Mouse (Mus musculus) lung, adult 18-20 months (tissue): Measurements from ENCODE around the gene Sox5.
A peak's percentile ranks its signal among the peaks of the same experiment; 100 is the strongest.

Experiments
- DNase-seq, 2 experiments: peaks; one replicate each; pipeline ENCODE4 v3.0.0; 2022; ENCODE audit warnings: mixed read lengths in 2 of 2

Gene Sox5

GRCm38 (mm10) chr6:144711841-144712240 is 69.9 kb downstream of the Sox5 start:
- DNase-seq = peak; percentile 49 to 64

GRCm38 (mm10) chr6:144710816-144711215 is 71.0 kb downstream of the Sox5 start:
- DNase-seq = peak; percentile 53 to 73

DNA sequence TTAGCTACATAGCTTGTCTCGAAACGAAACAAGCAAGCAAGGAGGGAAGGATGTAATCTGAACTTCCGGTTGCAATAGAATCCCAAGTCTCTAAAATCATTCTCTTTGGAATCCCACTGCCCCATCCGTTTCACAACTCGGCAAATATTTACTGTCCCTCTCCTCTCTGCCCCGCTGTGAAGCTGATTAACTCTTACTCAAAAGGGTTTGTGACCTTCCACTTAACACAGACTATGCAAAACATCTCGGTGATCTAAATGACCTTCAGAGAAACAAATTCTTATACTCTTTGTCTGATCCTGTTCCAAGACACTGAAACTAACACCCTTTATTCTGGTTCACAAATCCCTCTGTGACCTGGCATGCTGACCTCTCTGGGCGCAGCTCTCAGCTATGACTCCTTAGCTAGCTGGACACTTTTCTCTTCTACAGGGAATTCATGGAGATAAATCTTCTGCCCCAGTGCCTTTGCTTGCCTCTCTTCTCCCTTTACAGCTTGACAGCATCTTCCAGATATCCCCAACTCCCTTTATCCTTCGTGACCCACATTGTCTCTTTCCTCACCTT is 72.1 kb downstream of the Sox5 start:
- DNase-seq = no peak

DNA sequence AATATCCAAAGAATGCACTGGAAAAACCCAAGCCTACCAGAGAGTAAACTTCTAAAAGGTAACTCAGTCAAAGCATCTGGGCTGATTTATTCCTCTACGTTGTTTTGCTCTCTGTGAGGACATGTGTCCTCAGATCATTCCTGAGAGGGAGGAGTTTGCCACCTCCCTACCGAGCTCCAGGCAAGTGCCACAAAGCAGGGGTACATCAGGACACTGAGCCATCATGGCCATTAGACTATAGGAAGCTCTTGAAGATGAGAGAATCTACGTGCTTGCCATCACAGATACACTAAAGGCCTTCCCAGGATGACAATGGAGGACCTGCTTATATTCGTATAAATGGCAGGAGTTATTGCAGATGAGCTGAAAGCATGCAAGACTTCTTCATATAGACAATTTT is 73.4 kb downstream of the Sox5 start:
- no peak for DNase-seq

DNA sequence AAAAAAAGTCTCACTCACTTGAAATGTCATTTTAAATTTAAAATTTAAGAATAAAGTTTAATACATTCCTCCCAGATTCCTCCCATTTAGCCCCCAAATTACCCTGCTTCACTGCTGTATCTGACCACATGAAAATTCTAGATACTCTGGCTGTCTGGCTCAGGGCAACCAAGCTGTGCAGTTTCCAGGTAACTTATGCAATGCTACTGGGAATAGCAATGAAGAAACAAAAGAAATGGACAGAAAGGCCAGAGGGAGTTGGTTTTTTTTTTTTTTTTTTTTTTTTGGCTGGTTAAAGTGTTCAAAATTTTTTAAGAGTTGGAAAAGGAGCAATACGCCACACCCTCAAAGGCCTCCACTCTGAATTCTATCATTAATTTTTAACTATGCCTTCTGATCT is 73.8 kb downstream of the Sox5 start:
- DNase-seq = no peak

GRCm38 (mm10) chr6:144704962-144705361 is 76.8 kb downstream of the Sox5 start:
- no peak for DNase-seq

DNA sequence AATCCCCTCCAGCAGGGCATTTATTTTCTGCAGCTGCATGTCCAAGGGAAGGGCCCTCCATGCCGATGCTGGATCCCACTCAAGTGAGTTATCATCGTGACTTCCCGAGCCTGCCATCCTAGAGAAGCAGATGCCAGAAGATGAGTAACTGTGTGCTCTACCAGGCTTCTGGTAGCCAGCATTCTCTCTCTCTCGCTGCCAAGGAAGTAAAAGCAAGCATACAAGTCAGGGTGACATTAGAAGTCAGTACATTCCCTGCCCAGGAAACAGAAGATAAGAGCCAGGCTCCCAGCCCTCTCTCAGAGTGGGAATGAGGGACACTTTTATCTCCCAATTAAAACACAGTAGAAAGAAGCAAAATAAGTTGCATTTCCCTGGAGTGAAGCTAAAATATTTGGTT is 86.1 kb downstream of the Sox5 start:
- DNase-seq = peak in 1 of 2 experiments; percentile 10

DNA sequence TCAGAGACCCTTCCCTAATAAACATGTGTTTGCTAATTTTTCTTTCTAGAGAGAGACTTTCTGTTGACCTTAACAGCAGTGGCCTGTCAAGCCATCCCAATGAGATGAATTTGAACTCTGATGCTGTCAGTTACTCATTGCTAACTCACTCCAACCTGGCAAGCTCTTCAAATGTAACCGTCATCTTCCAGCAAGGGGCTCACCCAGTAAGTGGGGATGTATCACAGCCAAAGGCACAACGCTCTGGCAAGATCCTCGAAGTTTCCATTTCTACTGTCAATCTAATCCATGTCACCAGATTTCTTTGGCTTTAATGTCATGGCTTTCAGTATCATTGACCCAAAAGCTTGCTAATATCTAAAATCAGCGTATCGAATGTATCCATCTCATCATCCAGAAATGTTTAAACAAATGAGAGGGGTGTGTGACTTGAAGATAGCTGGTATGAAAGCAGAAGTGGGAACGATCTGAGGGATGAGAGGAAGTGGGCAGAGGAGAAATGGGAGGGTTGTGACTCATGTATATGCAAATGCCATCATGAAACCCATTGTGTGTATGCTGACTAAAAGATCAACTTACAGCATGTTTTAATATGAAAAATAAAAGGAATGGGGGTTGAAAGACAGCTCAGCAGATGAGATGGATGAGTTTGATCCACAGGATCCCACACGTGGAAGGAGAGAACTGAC is 88.4 kb downstream of the Sox5 start:
- no peak for DNase-seq

DNA sequence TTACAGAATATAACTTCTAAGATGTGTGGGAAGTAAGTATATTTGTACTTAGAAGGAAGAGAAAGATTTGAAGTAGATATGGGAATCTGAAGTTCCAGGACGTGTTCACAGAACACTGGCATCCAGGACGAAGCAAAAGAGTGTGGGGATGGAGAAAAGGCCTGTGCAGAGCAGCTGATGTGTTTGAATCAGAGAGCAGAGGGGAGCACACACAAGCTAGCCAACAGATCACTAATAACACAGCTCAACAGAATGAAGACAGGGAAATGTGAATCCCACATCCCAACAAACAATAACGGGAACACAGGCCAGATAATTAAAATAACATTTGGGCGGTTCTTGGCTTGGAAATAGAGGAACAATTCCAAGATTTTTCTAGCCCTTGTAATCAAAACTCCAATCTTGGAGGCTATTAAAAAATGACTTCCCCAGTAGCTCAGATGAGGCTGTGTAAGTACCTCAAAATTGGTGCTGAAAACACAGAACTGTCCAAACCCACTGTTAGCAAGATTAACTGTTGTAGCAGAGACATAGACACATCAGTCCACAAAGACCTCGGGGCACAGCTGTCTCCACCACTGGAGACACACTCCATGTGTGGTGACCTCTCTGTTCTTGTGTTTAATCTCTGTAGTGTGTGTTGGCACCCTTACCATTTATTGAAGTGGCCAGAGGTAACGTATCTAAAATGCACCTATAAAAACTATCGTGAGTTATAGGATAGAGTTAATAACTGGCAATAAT is 90.3 kb downstream of the Sox5 start:
- DNase-seq = no peak

DNA sequence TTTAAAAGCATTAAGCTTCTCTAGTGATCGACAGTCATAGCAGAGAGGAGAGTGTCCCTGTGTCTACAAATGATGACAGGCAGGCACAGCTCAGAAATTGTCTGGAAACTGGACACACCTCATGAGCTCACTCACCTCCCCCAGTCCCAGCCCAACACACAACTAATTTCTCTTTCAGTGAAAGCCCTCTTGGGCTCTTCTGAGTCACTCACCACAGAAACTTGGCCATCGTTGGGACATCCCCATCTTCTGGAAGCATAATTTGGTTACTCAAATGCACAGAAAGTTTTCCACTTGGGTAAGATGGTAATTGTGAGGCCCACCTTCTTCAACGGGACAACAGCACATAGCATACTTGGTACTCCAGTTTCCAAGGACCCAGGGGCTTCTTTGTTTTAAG is 92.7 kb downstream of the Sox5 start:
- DNase-seq = no peak

GRCm38 (mm10) chr6:144687681-144688080 is 94.1 kb downstream of the Sox5 start:
- no peak for DNase-seq

- no peak for DNase-seq
Measured at GRCm38 (mm10) chr6:144681045-144681789, 100.6 kb downstream of the Sox5 start.

DNA sequence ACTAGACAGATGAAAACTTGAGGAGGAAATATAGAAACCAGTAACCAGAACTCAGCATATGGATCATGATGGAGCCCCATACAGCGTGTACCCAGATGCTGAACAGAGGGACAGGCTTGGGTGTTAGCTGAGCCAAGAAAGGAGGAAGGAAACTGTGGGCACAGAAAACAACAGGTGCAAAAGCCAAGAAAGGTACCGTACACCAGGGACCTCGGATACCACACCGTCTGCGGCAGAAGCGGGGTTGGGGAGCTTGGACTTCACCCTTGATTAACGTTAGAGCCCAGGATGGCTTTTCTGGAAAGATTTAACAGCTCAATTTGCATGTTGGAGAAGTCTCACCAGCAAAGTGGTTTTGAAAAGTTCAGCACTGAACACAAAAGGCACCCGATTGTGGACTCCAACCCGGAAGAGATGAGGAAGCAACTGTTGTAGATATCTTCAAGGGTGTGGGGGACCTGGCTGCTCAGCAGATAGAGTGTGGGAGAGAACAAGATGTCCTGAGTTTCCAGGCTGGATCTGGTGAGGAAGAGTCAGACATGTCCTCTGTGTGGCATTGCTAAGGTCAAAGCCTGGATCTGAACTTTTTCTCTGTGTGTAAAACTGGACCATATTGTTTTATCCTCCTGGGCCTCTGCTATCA is 104.2 kb downstream of the Sox5 start:
- no peak for DNase-seq

DNA sequence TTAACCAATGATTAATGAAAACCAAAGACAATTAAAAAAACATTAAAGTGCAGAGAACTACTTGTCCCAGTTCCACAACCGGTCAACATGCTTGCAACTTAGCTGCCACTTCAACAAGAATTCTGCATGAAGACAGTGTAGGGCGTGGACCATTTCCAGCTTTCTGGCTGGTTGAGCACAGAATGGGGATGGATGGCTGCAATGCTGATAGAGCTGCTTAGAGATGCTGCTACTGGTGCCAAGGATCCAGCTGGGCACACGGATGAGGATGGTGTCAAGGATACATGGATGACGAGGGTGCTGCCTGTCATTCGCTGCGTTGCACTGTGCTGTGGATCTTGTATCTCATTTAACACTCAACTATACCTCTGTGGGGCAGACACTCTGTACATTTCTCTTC is 106.7 kb downstream of the Sox5 start:
- DNase-seq = no peak

DNA sequence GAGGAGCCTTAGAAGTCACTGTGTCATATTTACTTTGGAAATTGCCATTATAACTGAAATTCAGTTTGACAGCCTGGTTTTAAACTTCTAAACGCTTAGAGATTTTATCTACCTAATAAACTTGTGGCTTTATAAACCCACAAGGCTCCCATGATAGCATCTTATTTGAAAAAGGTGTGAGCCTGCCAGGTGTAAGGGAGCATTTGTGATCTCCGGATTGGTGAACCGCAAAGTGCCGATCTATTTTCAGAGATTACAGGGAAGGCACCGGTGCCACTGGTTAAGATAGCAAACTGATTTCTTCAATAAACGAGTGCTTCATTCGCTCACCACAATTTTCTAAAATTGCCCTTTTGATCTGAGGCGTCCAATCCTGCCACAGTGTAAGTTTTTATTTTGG is 107.9 kb downstream of the Sox5 start:
- no peak for DNase-seq

DNA sequence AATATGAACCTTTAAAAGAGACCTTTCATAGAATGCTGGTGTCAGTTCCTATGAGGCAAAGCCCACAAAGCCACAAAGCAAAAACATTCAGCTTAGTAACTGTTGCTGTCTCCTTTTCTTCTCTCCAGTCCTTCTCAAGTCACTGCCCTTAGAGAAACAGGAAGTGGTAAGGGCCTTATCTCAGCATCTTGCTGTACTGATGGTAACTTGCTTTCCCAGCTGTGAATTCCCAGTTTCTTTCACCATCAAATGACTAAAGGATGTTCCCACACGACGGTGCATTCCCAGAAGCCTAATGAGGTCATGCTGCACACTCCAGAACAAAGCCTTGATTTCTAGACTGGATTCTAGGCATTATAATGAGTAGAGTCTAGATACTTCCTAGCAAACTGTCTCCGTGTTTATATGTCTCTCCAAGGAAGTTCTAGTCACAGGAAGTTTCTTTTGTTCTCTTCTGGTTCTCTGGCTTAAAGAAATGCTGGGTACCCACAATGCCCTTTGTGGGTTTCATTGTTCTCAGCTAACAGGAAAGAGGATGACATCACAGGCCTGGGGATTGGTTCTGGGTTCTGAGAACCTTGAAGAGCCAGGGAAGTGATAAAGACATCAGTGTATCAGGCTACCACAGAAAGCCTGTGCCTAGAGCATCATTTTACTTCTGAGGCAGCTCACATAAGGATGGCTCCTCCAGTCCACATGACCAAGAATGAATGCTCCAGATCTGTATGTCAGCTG is 111.2 kb downstream of the Sox5 start:
- DNase-seq = no peak

DNA sequence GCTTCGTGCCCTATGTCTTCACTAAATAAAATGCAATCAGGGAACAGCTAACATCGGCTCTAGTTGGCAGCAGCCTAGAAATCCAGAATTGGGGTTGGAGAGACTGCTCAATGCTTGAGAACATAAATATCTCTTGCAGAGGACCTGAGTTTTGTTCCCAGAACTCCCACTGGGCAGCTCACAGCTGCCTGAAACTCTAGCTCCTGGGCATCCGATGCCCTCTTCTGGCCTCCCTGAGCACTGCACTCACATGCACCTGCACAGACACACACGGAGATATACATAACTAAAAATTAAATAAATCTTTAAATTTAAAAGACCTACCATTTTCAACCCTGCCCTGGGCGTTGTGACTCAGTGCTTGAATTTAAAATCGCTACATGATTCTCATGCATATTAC is 115.2 kb downstream of the Sox5 start:
- no peak for DNase-seq

DNA sequence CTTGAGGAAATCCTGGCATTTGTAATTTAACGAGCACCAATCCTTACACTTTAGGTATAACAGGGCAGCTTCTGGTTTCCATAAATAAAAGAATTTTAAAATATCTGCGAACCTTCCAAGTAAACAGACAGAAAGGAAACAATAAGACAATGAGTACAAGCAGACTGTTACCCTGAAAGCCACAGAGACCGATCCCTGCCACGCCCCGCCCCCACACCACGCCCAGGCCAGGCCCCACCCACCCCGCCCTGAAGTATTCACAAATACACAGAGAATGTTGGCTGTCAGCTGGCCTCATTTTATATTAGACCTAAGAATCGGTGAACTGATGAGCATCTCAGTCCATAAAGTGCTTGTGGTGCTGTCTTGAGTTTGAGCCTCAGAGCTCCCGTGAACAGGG is 117.0 kb downstream of the Sox5 start:
- DNase-seq = no peak

DNA sequence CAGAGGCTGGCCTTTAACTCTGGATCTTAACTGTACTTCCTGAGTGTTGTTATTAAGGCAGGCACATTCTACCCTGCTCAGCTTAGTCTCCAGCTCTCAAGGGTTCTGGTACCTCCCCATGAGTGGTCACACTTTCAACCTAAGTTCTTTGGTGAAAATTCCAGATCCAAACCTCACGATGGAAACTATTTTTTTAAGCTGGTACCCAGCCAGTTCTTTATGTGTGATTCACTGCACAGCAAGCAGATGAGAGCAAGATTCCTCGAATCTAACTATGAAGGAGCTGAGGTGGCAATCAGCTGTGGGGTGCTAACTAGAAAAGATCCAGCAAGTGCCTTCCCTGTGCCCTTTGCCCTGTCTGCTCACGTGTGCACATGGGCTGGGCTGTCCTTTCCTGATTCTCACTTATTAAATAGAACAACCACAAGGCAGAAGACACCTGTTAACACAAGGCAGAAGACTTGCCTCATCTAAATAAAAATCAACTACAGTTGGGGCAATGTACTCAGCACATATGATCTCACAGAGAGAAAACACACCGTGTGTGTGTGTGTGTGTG is 118.2 kb downstream of the Sox5 start:
- no peak for DNase-seq

- no peak for DNase-seq
Measured at GRCm38 (mm10) chr6:144659115-144660108, 122.4 kb downstream of the Sox5 start.

- DNase-seq = no peak
Measured at GRCm38 (mm10) chr6:144652876-144653275, 128.9 kb downstream of the Sox5 start.
